Mouse (Mus musculus): Measurements from ENCODE around the gene Coq10b. TPM values are rescaled to one million over a fixed set of nuclear protein-coding genes. Genes with fewer than 3 reads are reported as not detected.
A peak's percentile ranks its signal among the peaks of the same experiment; 100 is the strongest.
"Not testable (repeated sequence)": the region's sequence is repeated elsewhere in the genome, so short reads cannot be mapped to it uniquely, and the experiment has no call there.

The Coq10b gene
- 2.7 and 6.6 TPM in 2 replicates for polyA plus RNA-seq (2012; rRNA removed)

GRCm38 (mm10) chr1:55052355-55052953, at the start of gene Coq10b:
Coq10b (plus strand) TSS chr1:55052770.
- Histone ChIP-seq H3K36me3 (ENCODE audit: control insufficient read depth, insufficient read depth, low read length) (peaks cover 4% of the 10 kb centered on the region; the same call in 1 of the 2 replicates), H3K4me1 (ENCODE audit: control insufficient read depth, insufficient read depth, insufficient read length, low read length) (peaks cover 5% of the 10 kb centered on the region; the same call in 1 of the 2 replicates), H3K4me3 (ENCODE audit: low read depth, low read length) (peak within 1 kb of the TSS; percentile 89), H3K27me3 (ENCODE audit: control insufficient read depth, insufficient read depth, low read length) (no peaks in the 10 kb centered on the region), H3K27ac (ENCODE audit: insufficient read depth, low read depth, low read length) (peak within 1 kb of the TSS; percentile 96)
- WGBS: under 1% methylated on average over 46 of the region's 46 CpGs
- no peak for TF ChIP-seq CTCF (IDR thresholded peaks at IDR 0.05; ENCODE audit: extremely low read depth, insufficient read length, insufficient replicate concordance, low read depth, low read length)
- peak; percentile 76; the same call in 1 of the 2 replicates for TF ChIP-seq POLR2A (IDR thresholded peaks at IDR 0.05; ENCODE audit: low read depth, low read length)

GRCm38 (mm10) chr1:55008313-55008712, 44.3 kb upstream of the Coq10b start:
- H3K4me1 ChIP-seq (ENCODE audit: control insufficient read depth, insufficient read depth, insufficient read length, low read length); H3K27me3 ChIP-seq (ENCODE audit: control insufficient read depth, insufficient read depth, low read length); H3K27ac ChIP-seq (ENCODE audit: insufficient read depth, low read depth, low read length); H3K4me3 ChIP-seq (ENCODE audit: low read depth, low read length): not testable (repeated sequence)
- peaks cover 58% of the 10 kb centered on the region for H3K36me3 ChIP-seq (ENCODE audit: control insufficient read depth, insufficient read depth, low read length)
- WGBS: 87% methylated on average over 2 of the region's 2 CpGs

- no peaks in the 10 kb centered on the region for H3K4me1 ChIP-seq (ENCODE audit: control insufficient read depth, insufficient read depth, insufficient read length, low read length)
- H3K4me3 ChIP-seq (ENCODE audit: low read depth, low read length): no peak overlapping the region
- H3K27ac ChIP-seq (ENCODE audit: insufficient read depth, low read depth, low read length): no peak overlapping the region
- no peaks in the 10 kb centered on the region for H3K27me3 ChIP-seq (ENCODE audit: control insufficient read depth, insufficient read depth, low read length)
- WGBS: 30% methylated on average over 3 of the region's 3 CpGs
- TF ChIP-seq POLR2A (IDR thresholded peaks at IDR 0.05; ENCODE audit: low read depth, low read length) (no peak), CTCF (IDR thresholded peaks at IDR 0.05; ENCODE audit: extremely low read depth, insufficient read length, insufficient replicate concordance, low read depth, low read length) (no peak)
- H3K36me3 ChIP-seq (ENCODE audit: control insufficient read depth, insufficient read depth, low read length): peaks cover 56% of the 10 kb centered on the region
Observed at GRCm38 (mm10) chr1:55012513-55012912, 40.1 kb upstream of the Coq10b start.

- TF ChIP-seq POLR2A (IDR thresholded peaks at IDR 0.05; ENCODE audit: low read depth, low read length): no peak
- TF ChIP-seq CTCF (IDR thresholded peaks at IDR 0.05; ENCODE audit: extremely low read depth, insufficient read length, insufficient replicate concordance, low read depth, low read length): no peak
- no peak overlapping the region for H3K27ac ChIP-seq (ENCODE audit: insufficient read depth, low read depth, low read length)
- H3K27me3 ChIP-seq (ENCODE audit: control insufficient read depth, insufficient read depth, low read length): no peaks in the 10 kb centered on the region
- H3K36me3 ChIP-seq (ENCODE audit: control insufficient read depth, insufficient read depth, low read length): peaks cover 17% of the 10 kb centered on the region
- no peaks in the 10 kb centered on the region; the same call in 1 of the 2 replicates for H3K4me1 ChIP-seq (ENCODE audit: control insufficient read depth, insufficient read depth, insufficient read length, low read length)
- no peak overlapping the region for H3K4me3 ChIP-seq (ENCODE audit: low read depth, low read length)
Observed at GRCm38 (mm10) chr1:55021907-55022306, 30.7 kb upstream of the Coq10b start.

GRCm38 (mm10) chr1:55025656-55026430, 26.7 kb upstream of the Coq10b start:
- H3K27me3 ChIP-seq (ENCODE audit: control insufficient read depth, insufficient read depth, low read length): no peaks in the 10 kb centered on the region
- H3K4me1 ChIP-seq (ENCODE audit: control insufficient read depth, insufficient read depth, insufficient read length, low read length): peaks cover 7% of the 10 kb centered on the region; the same call in 1 of the 2 replicates
- peak overlapping the region; percentile 93 for H3K27ac ChIP-seq (ENCODE audit: insufficient read depth, low read depth, low read length)
- TF ChIP-seq POLR2A (IDR thresholded peaks at IDR 0.05; ENCODE audit: low read depth, low read length): no peak
- TF ChIP-seq CTCF (IDR thresholded peaks at IDR 0.05; ENCODE audit: extremely low read depth, insufficient read length, insufficient replicate concordance, low read depth, low read length): no peak
- WGBS: 2% methylated on average over 10 of the region's 10 CpGs
- 0 out of 2 replicates have a peak, but pooled peaks cover 2% of the 10 kb centered on the region for H3K36me3 ChIP-seq (ENCODE audit: control insufficient read depth, insufficient read depth, low read length)
- peak overlapping the region; percentile 94; the same call in 1 of the 2 replicates for H3K4me3 ChIP-seq (ENCODE audit: low read depth, low read length)

- H3K36me3 ChIP-seq (ENCODE audit: control insufficient read depth, insufficient read depth, low read length): 0 out of 2 replicates have a peak, but pooled peaks cover 2% of the 10 kb centered on the region
- 1% methylated on average over 55 of the region's 55 CpGs for WGBS
- peak overlapping the region; percentile 94 for H3K4me3 ChIP-seq (ENCODE audit: low read depth, low read length)
- peak overlapping the region; percentile 93 for H3K27ac ChIP-seq (ENCODE audit: insufficient read depth, low read depth, low read length)
- no peaks in the 10 kb centered on the region for H3K27me3 ChIP-seq (ENCODE audit: control insufficient read depth, insufficient read depth, low read length)
- TF ChIP-seq POLR2A (IDR thresholded peaks at IDR 0.05; ENCODE audit: low read depth, low read length): no peak
- no peak for TF ChIP-seq CTCF (IDR thresholded peaks at IDR 0.05; ENCODE audit: extremely low read depth, insufficient read length, insufficient replicate concordance, low read depth, low read length)
- H3K4me1 ChIP-seq (ENCODE audit: control insufficient read depth, insufficient read depth, insufficient read length, low read length): peaks cover 7% of the 10 kb centered on the region; the same call in 1 of the 2 replicates
Observed at GRCm38 (mm10) chr1:55026444-55027252, 25.9 kb upstream of the Coq10b start.
